Mouse (Mus musculus) limb, embryonic 13.5 days (tissue): Measurements from ENCODE around the gene Gm12830. TPM values are rescaled to one million over a fixed set of nuclear protein-coding genes. Genes with fewer than 3 reads are reported as not detected.

Source experiments
- ATAC-seq: fragments of 200-750 bp; cut with Nextera tagmentation; 2 replicates; pipeline ENCODE4 v1.8.0; 2017; ENCODE audit warnings: low read depth, moderate number of reproducible peaks, moderate TSS enrichment; ENCODE audit not compliant: low FRiP score
- H3K27ac ChIP-seq: fragments of 300-500 bp; sonication (generic); 2 replicates; pipeline ENCODE4 v1.5.1; 2015; ENCODE audit warnings: inconsistent platforms, mild to moderate bottlenecking, moderate library complexity
- H3K27me3 ChIP-seq: fragments of 300-500 bp; sonication (generic); 2 replicates; pipeline ENCODE4 v1.6.1; 2015; ENCODE audit warnings: mild to moderate bottlenecking, inconsistent platforms
- H3K36me3 ChIP-seq: fragments of 300-500 bp; sonication (generic); 2 replicates; pipeline ENCODE4 v1.6.1; 2015; ENCODE audit warnings: inconsistent platforms, mild to moderate bottlenecking, moderate library complexity
- H3K4me1 ChIP-seq: fragments of 300-500 bp; sonication (generic); 2 replicates; pipeline ENCODE4 v1.6.1; 2015; ENCODE audit warnings: inconsistent platforms
- H3K4me2 ChIP-seq: fragments of 300-500 bp; sonication (generic); replicated peaks from 2 replicates; pipeline ENCODE4 v1.6.1; 2015; ENCODE audit warnings: inconsistent platforms, mild to moderate bottlenecking, moderate library complexity
- H3K4me3 ChIP-seq: fragments of 300-500 bp; sonication (generic); 2 replicates; pipeline ENCODE4 v1.5.1; 2015; ENCODE audit warnings: moderate library complexity, mild to moderate bottlenecking, inconsistent platforms
- H3K9ac ChIP-seq: fragments of 300-500 bp; sonication (generic); 2 replicates; pipeline ENCODE4 v1.6.1; 2015; ENCODE audit warnings: mild to moderate bottlenecking, inconsistent platforms
- H3K9me3 ChIP-seq: fragments of 300-500 bp; sonication (generic); 2 replicates; pipeline ENCODE4 v1.6.1; 2016; ENCODE audit warnings: inconsistent platforms
- WGBS: fragments of 180-500 bp; shearing (Covaris S2); methylation state at CpG from one replicate; pipeline ENCODE4 v1.1.7; 2015; 5-methylcytosine and 5-hydroxymethylcytosine counted together
- polyA plus RNA-seq: library from polyadenylated mRNA; unstranded; fragments of >200 nt; fragmentation: Nextera tagmentation; extraction: Ambion mirVana; gene quantifications from 2 replicates; pipeline ENCODE4 v1.2.1, GENCODE M21; 2015

Gene Gm12830
- polyA plus RNA-seq: not detected in 2 replicates

GRCm38 (mm10) chr4:114821567-114822192 lies at the start of gene Gm12830:
TSS of gene Gm12830 (plus strand) at chr4:114821722.
- ATAC-seq: peak; percentile 90
- under 1% methylated on average over 51 of the region's 51 CpGs for WGBS
- Histone ChIP-seq H3K27me3 (peaks cover 73% of the 10 kb centered on the region), H3K27ac (peak within 1 kb of the TSS; percentile 63), H3K9me3 (no peaks in the 10 kb centered on the region), H3K4me2 (peak within 1 kb of the TSS; percentile 63), H3K9ac (peak within 1 kb of the TSS; percentile 50), H3K36me3 (no peaks in the 10 kb centered on the region), H3K4me1 (peaks cover 35% of the 10 kb centered on the region), H3K4me3 (peak within 1 kb of the TSS; percentile 42)

- Histone ChIP-seq H3K4me3 (no peak overlapping the region), H3K4me1 (peaks cover 8% of the 10 kb centered on the region), H3K4me2 (no peak overlapping the region), H3K9ac (no peak overlapping the region), H3K36me3 (no peaks in the 10 kb centered on the region), H3K27me3 (peaks cover 19% of the 10 kb centered on the region; the same call in 1 of the 2 replicates), H3K27ac (no peak overlapping the region), H3K9me3 (no peaks in the 10 kb centered on the region)
- ATAC-seq: no peak
- WGBS: 92% methylated on average over 1 of the region's 1 CpGs
These were observed 48.2 kb upstream of the Gm12830 start for GRCm38 (mm10) chr4:114773316-114773715.

- Histone ChIP-seq H3K36me3 (no peaks in the 10 kb centered on the region), H3K4me2 (no peak overlapping the region), H3K4me3 (no peak overlapping the region), H3K9me3 (no peaks in the 10 kb centered on the region), H3K9ac (no peak overlapping the region), H3K27me3 (peaks cover 28% of the 10 kb centered on the region), H3K4me1 (peaks cover 32% of the 10 kb centered on the region), H3K27ac (no peak overlapping the region; the same call in 1 of the 2 replicates)
- WGBS: 33% methylated on average over 11 of the region's 11 CpGs
- no peak for ATAC-seq
These were observed 43.8 kb upstream of the Gm12830 start for GRCm38 (mm10) chr4:114777625-114778202.

GRCm38 (mm10) chr4:114778716-114779474 lies 42.6 kb upstream of the Gm12830 start:
- no peak overlapping the region for H3K4me2 ChIP-seq

GRCm38 (mm10) chr4:114779475-114779757 lies 42.1 kb upstream of the Gm12830 start:
- H3K36me3 ChIP-seq: no peaks in the 10 kb centered on the region
- no peak overlapping the region for H3K4me3 ChIP-seq
- H3K4me1 ChIP-seq: peaks cover 32% of the 10 kb centered on the region
- peaks cover 35% of the 10 kb centered on the region for H3K27me3 ChIP-seq
- ATAC-seq: peak; percentile 22; the same call in 1 of the 2 replicates
- H3K4me2 ChIP-seq: peak overlapping the region; percentile 44; the same call in 1 of the 2 replicates
- no peak overlapping the region for H3K9ac ChIP-seq
- H3K9me3 ChIP-seq: no peaks in the 10 kb centered on the region
- 24% methylated on average over 5 of the region's 5 CpGs for WGBS
- H3K27ac ChIP-seq: peak overlapping the region; percentile 76

More at GRCm38 (mm10) chr4:114778716-114779474, 42.6 kb upstream of the Gm12830 start:
- H3K36me3 ChIP-seq: no peaks in the 10 kb centered on the region
- no peaks in the 10 kb centered on the region for H3K9me3 ChIP-seq
- H3K9ac ChIP-seq: no peak overlapping the region
- no peak overlapping the region for H3K4me3 ChIP-seq
- peak overlapping the region; percentile 76 for H3K27ac ChIP-seq
- peaks cover 32% of the 10 kb centered on the region for H3K4me1 ChIP-seq
- peaks cover 33% of the 10 kb centered on the region for H3K27me3 ChIP-seq
- WGBS: 27% methylated on average over 7 of the region's 7 CpGs
- peak; percentile 20; the same call in 1 of the 2 replicates for ATAC-seq

GRCm38 (mm10) chr4:114779758-114780546 lies 41.6 kb upstream of the Gm12830 start:
- WGBS: 15% methylated on average over 17 of the region's 17 CpGs
- H3K4me1 ChIP-seq: peaks cover 32% of the 10 kb centered on the region
- no peak overlapping the region for H3K4me3 ChIP-seq
- no peaks in the 10 kb centered on the region for H3K36me3 ChIP-seq
- H3K9ac ChIP-seq: no peak overlapping the region
- peaks cover 40% of the 10 kb centered on the region for H3K27me3 ChIP-seq
- peak overlapping the region; percentile 76 for H3K27ac ChIP-seq
- H3K4me2 ChIP-seq: peak overlapping the region; percentile 44
- peak; percentile 62 for ATAC-seq
- H3K9me3 ChIP-seq: no peaks in the 10 kb centered on the region

GRCm38 (mm10) chr4:114782851-114783250 lies 38.7 kb upstream of the Gm12830 start:
- H3K4me2 ChIP-seq: no peak overlapping the region
- no peak for ATAC-seq
- no peaks in the 10 kb centered on the region for H3K36me3 ChIP-seq
- no peaks in the 10 kb centered on the region for H3K9me3 ChIP-seq
- H3K27ac ChIP-seq: no peak overlapping the region
- 55% methylated on average over 7 of the region's 7 CpGs for WGBS
- peaks cover 27% of the 10 kb centered on the region for H3K4me1 ChIP-seq
- no peak overlapping the region for H3K4me3 ChIP-seq
- H3K9ac ChIP-seq: no peak overlapping the region
- H3K27me3 ChIP-seq: peaks cover 60% of the 10 kb centered on the region

- Histone ChIP-seq H3K27ac (no peak overlapping the region), H3K36me3 (no peaks in the 10 kb centered on the region), H3K4me2 (no peak overlapping the region), H3K4me3 (no peak overlapping the region), H3K9me3 (no peaks in the 10 kb centered on the region), H3K9ac (no peak overlapping the region), H3K4me1 (peaks cover 10% of the 10 kb centered on the region), H3K27me3 (peaks cover 73% of the 10 kb centered on the region)
- WGBS: 92% methylated on average over 2 of the region's 2 CpGs
- ATAC-seq: no peak
These were observed 36.8 kb upstream of the Gm12830 start for GRCm38 (mm10) chr4:114784735-114785134.

GRCm38 (mm10) chr4:114788856-114789255 lies 32.7 kb upstream of the Gm12830 start:
- H3K27me3 ChIP-seq: peaks cover 55% of the 10 kb centered on the region
- H3K36me3 ChIP-seq: no peaks in the 10 kb centered on the region
- H3K9me3 ChIP-seq: no peaks in the 10 kb centered on the region
- no peak overlapping the region for H3K9ac ChIP-seq
- H3K4me1 ChIP-seq: no peaks in the 10 kb centered on the region
- WGBS: 37% methylated on average over 4 of the region's 4 CpGs
- no peak overlapping the region for H3K4me2 ChIP-seq
- no peak for ATAC-seq
- no peak overlapping the region for H3K27ac ChIP-seq
- no peak overlapping the region for H3K4me3 ChIP-seq

- H3K27me3 ChIP-seq: peaks cover 51% of the 10 kb centered on the region
- 61% methylated on average over 9 of the region's 9 CpGs for WGBS
- no peaks in the 10 kb centered on the region for H3K9me3 ChIP-seq
- no peak overlapping the region for H3K4me3 ChIP-seq
- H3K9ac ChIP-seq: no peak overlapping the region
- H3K4me2 ChIP-seq: no peak overlapping the region
- H3K27ac ChIP-seq: no peak overlapping the region
- H3K4me1 ChIP-seq: peaks cover 13% of the 10 kb centered on the region
- H3K36me3 ChIP-seq: no peaks in the 10 kb centered on the region
- ATAC-seq: no peak
These were observed 29.9 kb upstream of the Gm12830 start for GRCm38 (mm10) chr4:114791650-114792049.

- Histone ChIP-seq H3K4me3 (no peak overlapping the region), H3K9ac (no peak overlapping the region), H3K9me3 (no peaks in the 10 kb centered on the region), H3K36me3 (no peaks in the 10 kb centered on the region), H3K4me1 (peaks cover 34% of the 10 kb centered on the region), H3K27ac (no peak overlapping the region), H3K27me3 (peaks cover 49% of the 10 kb centered on the region), H3K4me2 (no peak overlapping the region)
- WGBS: 87% methylated on average over 2 of the region's 2 CpGs
- ATAC-seq: no peak
These were observed 27.7 kb upstream of the Gm12830 start for GRCm38 (mm10) chr4:114793836-114794235.
